Mouse (Mus musculus) midbrain, postnatal 0 days (tissue): ENCODE measurements around the gene Zfp385a. TPM values are rescaled to one million over a fixed set of nuclear protein-coding genes. Genes with fewer than 3 reads are reported as not detected.

Source experiments
- ATAC-seq: fragments of 200-750 bp; cut with Nextera tagmentation; 2 replicates; pipeline ENCODE4 v1.8.0; 2017; ENCODE audit warnings: moderate number of reproducible peaks, mild to moderate bottlenecking, moderate TSS enrichment, moderate library complexity; ENCODE audit not compliant: low FRiP score
- DNase-seq: peaks from one replicate; pipeline ENCODE4 v3.0.0-alpha.2; 2015; ENCODE audit warnings: low spot score
- H3K27ac ChIP-seq: fragments of 300-500 bp; sonication (generic); 2 replicates; pipeline ENCODE4 v1.5.1; 2014; ENCODE audit warnings: low read depth, mild to moderate bottlenecking, low read length, mixed read lengths
- H3K27me3 ChIP-seq: fragments of 300-500 bp; sonication (generic); 2 replicates; pipeline ENCODE4 v1.6.1; 2014; ENCODE audit warnings: low read length, control low read depth, mixed read lengths; ENCODE audit not compliant: insufficient read depth
- H3K36me3 ChIP-seq: fragments of 300-500 bp; sonication (generic); 2 replicates; pipeline ENCODE4 v1.6.1; 2014; ENCODE audit warnings: low read length, control low read depth, mixed read lengths; ENCODE audit not compliant: insufficient read depth
- H3K4me1 ChIP-seq: fragments of 300-500 bp; sonication (generic); 2 replicates; pipeline ENCODE4 v1.6.1; 2014; ENCODE audit warnings: mild to moderate bottlenecking, control low read depth, antibody characterized with exemption, low read length, mixed read lengths; ENCODE audit not compliant: insufficient read depth
- H3K4me2 ChIP-seq: fragments of 300-500 bp; sonication (generic); 2 replicates; pipeline ENCODE4 v1.6.1; 2014; ENCODE audit warnings: low read depth, mild to moderate bottlenecking, low read length, mixed read lengths; ENCODE audit not compliant: poor library complexity, severe bottlenecking
- H3K4me3 ChIP-seq: fragments of 300-500 bp; sonication (generic); 2 replicates; pipeline ENCODE4 v1.5.1; 2014; ENCODE audit warnings: low read depth, mild to moderate bottlenecking, low read length, moderate library complexity
- H3K9ac ChIP-seq: fragments of 300-500 bp; sonication (generic); replicated peaks from 2 replicates; pipeline ENCODE4 v1.6.1; 2014; ENCODE audit warnings: mild to moderate bottlenecking, low read length, moderate library complexity, mixed read lengths; ENCODE audit not compliant: poor library complexity, severe bottlenecking
- H3K9me3 ChIP-seq: fragments of 300-500 bp; sonication (generic); 2 replicates; pipeline ENCODE4 v1.6.1; 2016; ENCODE audit warnings: low read length, control low read depth
- CTCF ChIP-seq: IDR thresholded peaks from 2 replicates; pipeline ENCODE4 v1.5.1; 2016; ENCODE audit warnings: antibody characterized with exemption, mild to moderate bottlenecking
- WGBS: fragments of 180-500 bp; shearing (Covaris S2); extraction: QIAGEN DNeasy Blood & Tissue Kit; methylation state at CpG from one replicate; pipeline ENCODE4 v1.1.7; 2014; 5-methylcytosine and 5-hydroxymethylcytosine counted together
- polyA plus RNA-seq: library from polyadenylated mRNA; unstranded; fragments of >200 nt; fragmentation: Nextera tagmentation; extraction: Ambion mirVana; gene quantifications from 2 replicates; pipeline ENCODE4 v1.2.1, GENCODE M21; 2015
- total RNA-seq: library from RNA; depleted of rRNA; stranded (reverse); fragments of >200 nt; gene quantifications from 2 replicates; pipeline ENCODE4 v1.2.3, GENCODE M21; 2014

Zfp385a gene
- total and polyA plus RNA-seq, 2 experiments from 2014 or later, result 22.0 to 26.9 TPM

GRCm38 (mm10) chr15:103301046-103301445 is 38.8 kb downstream of the Zfp385a start:
- Histone ChIP-seq H3K27me3 (no peaks in the 10 kb centered on the region), H3K36me3 (peaks cover 6% of the 10 kb centered on the region; the same call in 1 of the 2 replicates), H3K4me1 (peaks cover 49% of the 10 kb centered on the region), H3K27ac (peak overlapping the region; percentile 97), H3K9ac (no peak overlapping the region; the same call in 1 of the 2 replicates), H3K4me3 (no peak overlapping the region), H3K9me3 (no peaks in the 10 kb centered on the region), H3K4me2 (no peak overlapping the region; the same call in 1 of the 2 replicates)
- ATAC-seq, result no peak
- no peak for DNase-seq
- 18% methylated on average over 2 of the region's 2 CpGs for WGBS
- TF ChIP-seq CTCF, result no peak

GRCm38 (mm10) chr15:103300560-103300959 is 39.3 kb downstream of the Zfp385a start:
- Histone ChIP-seq H3K36me3 (peaks cover 6% of the 10 kb centered on the region; the same call in 1 of the 2 replicates), H3K27me3 (no peaks in the 10 kb centered on the region), H3K4me3 (peak overlapping the region; percentile 16; the same call in 1 of the 2 replicates), H3K9ac (peak overlapping the region; percentile 53), H3K9me3 (no peaks in the 10 kb centered on the region), H3K4me1 (peaks cover 49% of the 10 kb centered on the region), H3K27ac (peak overlapping the region; percentile 97), H3K4me2 (peak overlapping the region; percentile 51)
- DNase-seq, result no peak
- TF ChIP-seq CTCF, result no peak; the same call in 1 of the 2 replicates
- no peak for ATAC-seq
- WGBS, result 4% methylated on average over 2 of the region's 2 CpGs

GRCm38 (mm10) chr15:103300067-103300471 is 39.8 kb downstream of the Zfp385a start:
- Histone ChIP-seq H3K4me2 (peak overlapping the region; percentile 51), H3K27me3 (no peaks in the 10 kb centered on the region), H3K4me3 (peak overlapping the region; percentile 16), H3K36me3 (peaks cover 6% of the 10 kb centered on the region; the same call in 1 of the 2 replicates), H3K27ac (peak overlapping the region; percentile 97), H3K9ac (peak overlapping the region; percentile 53), H3K9me3 (no peaks in the 10 kb centered on the region), H3K4me1 (peaks cover 49% of the 10 kb centered on the region)
- ATAC-seq (peak; percentile 48), DNase-seq (peak; percentile 90)
- no peak for TF ChIP-seq CTCF
- 6% methylated on average over 18 of the region's 18 CpGs for WGBS

GRCm38 (mm10) chr15:103299644-103300043 is 40.2 kb downstream of the Zfp385a start:
- DNase-seq (no peak), ATAC-seq (peak; percentile 9; the same call in 1 of the 2 replicates)
- Histone ChIP-seq H3K27ac (peak overlapping the region; percentile 97), H3K36me3 (peaks cover 6% of the 10 kb centered on the region; the same call in 1 of the 2 replicates), H3K4me3 (peak overlapping the region; percentile 16; the same call in 1 of the 2 replicates), H3K4me1 (peaks cover 48% of the 10 kb centered on the region), H3K9me3 (no peaks in the 10 kb centered on the region), H3K27me3 (no peaks in the 10 kb centered on the region), H3K4me2 (peak overlapping the region; percentile 51), H3K9ac (peak overlapping the region; percentile 53)
- WGBS, result 11% methylated on average over 8 of the region's 8 CpGs
- TF ChIP-seq CTCF, result no peak

- TF ChIP-seq CTCF, result no peak
- no peak overlapping the region for H3K4me2 ChIP-seq
- no peak overlapping the region for H3K4me3 ChIP-seq
- peak overlapping the region; percentile 53; the same call in 1 of the 2 replicates for H3K9ac ChIP-seq
- DNase-seq (no peak), ATAC-seq (no peak)
- peak overlapping the region; percentile 97 for H3K27ac ChIP-seq
- peaks cover 42% of the 10 kb centered on the region for H3K4me1 ChIP-seq
- no peaks in the 10 kb centered on the region for H3K9me3 ChIP-seq
- peaks cover 6% of the 10 kb centered on the region; the same call in 1 of the 2 replicates for H3K36me3 ChIP-seq
- WGBS, result 50% methylated on average over 5 of the region's 5 CpGs
- no peaks in the 10 kb centered on the region for H3K27me3 ChIP-seq
These were observed 40.9 kb downstream of the Zfp385a start for GRCm38 (mm10) chr15:103298861-103299616.

- no peak for TF ChIP-seq CTCF
- Histone ChIP-seq H3K4me3 (no peak overlapping the region), H3K4me2 (no peak overlapping the region), H3K9ac (no peak overlapping the region), H3K27ac (peak overlapping the region; percentile 97), H3K36me3 (peaks cover 6% of the 10 kb centered on the region; the same call in 1 of the 2 replicates), H3K4me1 (peaks cover 36% of the 10 kb centered on the region), H3K27me3 (no peaks in the 10 kb centered on the region), H3K9me3 (no peaks in the 10 kb centered on the region)
- WGBS, result 37% methylated on average over 3 of the region's 3 CpGs
- ATAC-seq (no peak), DNase-seq (no peak)
These were observed 41.9 kb downstream of the Zfp385a start for GRCm38 (mm10) chr15:103298026-103298425.
